Mouse (Mus musculus): ENCODE data around the gene Carns1. TPM values are rescaled to one million over a fixed set of nuclear protein-coding genes. Genes with fewer than 3 reads are reported as not detected.

Carns1 gene
- polyA plus RNA-seq, 1 experiment = 2.1 TPM

- TF ChIP-seq POLR2A (IDR thresholded peaks at IDR 0.05; ENCODE audit: insufficient read depth, low read length) (no peak), EP300 (IDR thresholded peaks at IDR 0.05; ENCODE audit: insufficient read depth, low read depth, low read length) (no peak), CTCF (IDR thresholded peaks at IDR 0.05; ENCODE audit: low read depth, low read length) (no peak)
- Histone ChIP-seq H3K9ac (ENCODE audit: low read depth, poor library complexity, severe bottlenecking) (peak within 1 kb of the TSS; percentile 88), H3K27me3 (ENCODE audit: control insufficient read depth, insufficient read depth, low read length, poor library complexity, severe bottlenecking) (peaks cover 13% of the 10 kb centered on the region), H3K4me1 (ENCODE audit: control insufficient read depth, insufficient read depth, low read length) (no peaks in the 10 kb centered on the region), H3K4me3 (ENCODE audit: low read depth, low read length) (peak within 1 kb of the TSS; percentile 62), H3K27ac (ENCODE audit: insufficient read depth, low read length) (no peak within 1 kb of the TSS), H3K36me3 (ENCODE audit: control insufficient read depth, insufficient read depth, low read length, poor library complexity, severe bottlenecking) (no peaks in the 10 kb centered on the region), H3K9me3 (replicated peaks; ENCODE audit: control insufficient read depth, insufficient read depth, low read length, poor library complexity, severe bottlenecking) (no peaks in the 10 kb centered on the region)
Measured at GRCm38 (mm10) chr19:4214071-4214770, 38.9 kb upstream of the Carns1 start, which contains the start of the genes Clcf1 and AC109138.7. TSS of gene Clcf1 (plus strand) at chr19:4214238. TSS of gene AC109138.7 (plus strand) at chr19:4214357.

DNA sequence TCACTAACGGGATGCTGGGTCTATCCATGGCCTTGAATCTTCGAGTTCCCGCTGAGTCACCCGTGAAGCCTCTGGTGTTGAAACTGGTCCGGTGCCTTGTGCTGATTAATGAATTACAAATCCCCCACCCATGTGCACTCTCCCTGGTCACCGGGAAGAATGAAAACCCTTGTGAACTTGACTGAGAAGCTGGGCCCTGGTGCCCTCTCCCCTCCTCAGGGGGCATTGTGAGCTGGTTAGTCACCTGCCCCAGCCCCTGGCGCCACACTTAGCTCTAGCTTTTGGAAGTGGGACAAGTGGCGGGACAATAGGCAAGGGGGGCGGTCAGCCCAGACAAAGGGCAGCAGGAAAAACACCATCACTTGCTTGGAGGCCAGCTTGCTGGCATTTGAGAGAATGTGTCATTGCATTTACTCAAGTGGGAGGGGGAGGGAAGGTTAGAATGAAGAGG lies 38.3 kb upstream of the Carns1 start:
- Histone ChIP-seq H3K4me3 (ENCODE audit: low read depth, low read length) (peak overlapping the region; percentile 62), H3K27me3 (ENCODE audit: control insufficient read depth, insufficient read depth, low read length, poor library complexity, severe bottlenecking) (peaks cover 13% of the 10 kb centered on the region), H3K9ac (ENCODE audit: low read depth, poor library complexity, severe bottlenecking) (no peak overlapping the region; the same call in 1 of the 2 replicates), H3K9me3 (replicated peaks; ENCODE audit: control insufficient read depth, insufficient read depth, low read length, poor library complexity, severe bottlenecking) (no peaks in the 10 kb centered on the region), H3K27ac (ENCODE audit: insufficient read depth, low read length) (no peak overlapping the region), H3K36me3 (ENCODE audit: control insufficient read depth, insufficient read depth, low read length, poor library complexity, severe bottlenecking) (no peaks in the 10 kb centered on the region), H3K4me1 (ENCODE audit: control insufficient read depth, insufficient read depth, low read length) (no peaks in the 10 kb centered on the region)
- TF ChIP-seq POLR2A (IDR thresholded peaks at IDR 0.05; ENCODE audit: insufficient read depth, low read length) (no peak), EP300 (IDR thresholded peaks at IDR 0.05; ENCODE audit: insufficient read depth, low read depth, low read length) (no peak), CTCF (IDR thresholded peaks at IDR 0.05; ENCODE audit: low read depth, low read length) (no peak)

DNA sequence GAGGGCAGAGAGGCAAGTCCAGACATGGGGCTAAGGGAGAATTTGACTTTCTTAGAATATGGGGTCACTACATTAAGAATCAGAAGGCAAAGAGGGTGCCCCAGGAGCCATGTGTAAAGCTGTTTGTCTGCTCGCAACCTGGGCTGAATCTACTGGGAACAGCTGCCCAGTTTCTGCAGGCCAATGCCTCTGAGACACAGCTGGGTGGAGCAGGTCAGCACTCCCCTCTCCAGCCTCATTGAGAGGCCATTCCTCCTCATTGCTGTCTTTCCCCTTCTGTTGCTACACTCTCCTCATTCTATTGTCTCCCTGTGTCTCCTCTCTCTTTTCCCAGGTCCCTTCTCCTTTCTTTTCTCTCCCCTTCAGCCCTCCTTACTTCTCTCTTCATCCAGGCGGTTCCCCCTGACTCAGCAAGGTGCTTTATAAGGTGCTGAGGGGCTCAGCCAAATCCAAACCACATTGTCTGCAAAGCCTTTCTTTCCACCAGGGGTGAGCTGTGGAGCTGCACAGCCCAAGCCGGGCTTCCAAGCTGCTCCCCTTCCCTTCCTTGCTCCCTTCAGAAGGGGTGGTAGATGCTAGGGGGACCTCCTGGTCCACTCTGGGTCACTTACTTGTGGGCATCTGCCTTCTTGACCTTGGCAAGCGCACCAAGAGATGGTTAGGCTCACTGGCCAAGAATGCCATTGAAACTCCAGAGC lies 36.8 kb upstream of the Carns1 start:
- H3K27ac ChIP-seq (ENCODE audit: insufficient read depth, low read length) = no peak overlapping the region
- TF ChIP-seq EP300 (IDR thresholded peaks at IDR 0.05; ENCODE audit: insufficient read depth, low read depth, low read length) (no peak), POLR2A (IDR thresholded peaks at IDR 0.05; ENCODE audit: insufficient read depth, low read length) (no peak)
- H3K27me3 ChIP-seq (ENCODE audit: control insufficient read depth, insufficient read depth, low read length, poor library complexity, severe bottlenecking) = peaks cover 13% of the 10 kb centered on the region
- H3K9me3 ChIP-seq (replicated peaks; ENCODE audit: control insufficient read depth, insufficient read depth, low read length, poor library complexity, severe bottlenecking) = no peaks in the 10 kb centered on the region
- no peaks in the 10 kb centered on the region for H3K36me3 ChIP-seq (ENCODE audit: control insufficient read depth, insufficient read depth, low read length, poor library complexity, severe bottlenecking)
- no peaks in the 10 kb centered on the region for H3K4me1 ChIP-seq (ENCODE audit: control insufficient read depth, insufficient read depth, low read length)
- H3K9ac ChIP-seq (ENCODE audit: low read depth, poor library complexity, severe bottlenecking) = no peak overlapping the region
- no peak overlapping the region for H3K4me3 ChIP-seq (ENCODE audit: low read depth, low read length)

DNA sequence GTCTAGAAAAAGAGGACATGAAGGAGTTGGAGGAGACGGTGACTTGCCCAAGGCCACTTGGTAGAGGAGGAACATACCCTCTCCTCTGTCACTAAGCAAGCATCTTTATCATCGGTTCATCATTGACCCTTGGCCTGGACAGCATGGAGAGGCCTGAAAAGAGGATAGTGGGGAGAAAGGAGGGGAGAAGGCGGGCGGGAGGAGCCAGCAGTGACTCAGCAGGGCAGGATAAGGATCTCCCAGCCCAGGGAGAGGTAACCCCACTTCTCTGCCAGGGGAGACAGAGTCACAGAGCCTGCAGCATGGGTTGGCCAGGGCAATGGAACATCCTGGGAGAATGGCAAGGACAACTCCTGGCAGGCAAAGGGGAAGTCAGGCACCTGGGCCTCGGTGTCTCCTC lies 33.3 kb upstream of the Carns1 start:
- Histone ChIP-seq H3K27me3 (ENCODE audit: control insufficient read depth, insufficient read depth, low read length, poor library complexity, severe bottlenecking) (no peaks in the 10 kb centered on the region), H3K4me3 (ENCODE audit: low read depth, low read length) (no peak overlapping the region), H3K4me1 (ENCODE audit: control insufficient read depth, insufficient read depth, low read length) (no peaks in the 10 kb centered on the region), H3K9me3 (replicated peaks; ENCODE audit: control insufficient read depth, insufficient read depth, low read length, poor library complexity, severe bottlenecking) (no peaks in the 10 kb centered on the region), H3K27ac (ENCODE audit: insufficient read depth, low read length) (no peak overlapping the region), H3K9ac (ENCODE audit: low read depth, poor library complexity, severe bottlenecking) (no peak overlapping the region), H3K36me3 (ENCODE audit: control insufficient read depth, insufficient read depth, low read length, poor library complexity, severe bottlenecking) (no peaks in the 10 kb centered on the region)
- no peak for TF ChIP-seq EP300 (IDR thresholded peaks at IDR 0.05; ENCODE audit: insufficient read depth, low read depth, low read length)

DNA sequence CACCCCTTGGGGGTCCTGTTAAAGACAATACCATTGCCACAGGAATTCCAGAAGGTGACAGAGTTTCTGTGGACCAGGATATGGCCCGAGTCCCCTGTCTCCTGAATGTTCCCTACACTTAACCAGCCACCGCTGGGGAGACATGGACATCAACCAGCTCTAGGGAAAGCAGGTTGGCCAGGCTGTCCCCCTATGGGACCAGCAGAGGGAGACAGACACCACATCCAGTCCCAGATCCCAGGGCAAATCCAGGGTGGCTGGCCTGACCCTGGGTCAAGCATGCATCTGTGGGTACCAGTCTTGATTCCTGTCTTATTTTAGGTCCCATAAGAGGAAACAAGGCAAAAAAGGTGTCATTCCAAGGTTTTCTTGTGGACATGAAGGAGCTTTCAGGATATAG lies 31.7 kb upstream of the Carns1 start:
- TF ChIP-seq EP300 (IDR thresholded peaks at IDR 0.05; ENCODE audit: insufficient read depth, low read depth, low read length) (peak; percentile 44; the same call in 1 of the 2 replicates), CTCF (IDR thresholded peaks at IDR 0.05; ENCODE audit: low read depth, low read length) (peak; percentile 98), POLR2A (IDR thresholded peaks at IDR 0.05; ENCODE audit: insufficient read depth, low read length) (no peak)
- no peaks in the 10 kb centered on the region for H3K4me1 ChIP-seq (ENCODE audit: control insufficient read depth, insufficient read depth, low read length)
- no peaks in the 10 kb centered on the region for H3K9me3 ChIP-seq (replicated peaks; ENCODE audit: control insufficient read depth, insufficient read depth, low read length, poor library complexity, severe bottlenecking)
- H3K36me3 ChIP-seq (ENCODE audit: control insufficient read depth, insufficient read depth, low read length, poor library complexity, severe bottlenecking) = no peaks in the 10 kb centered on the region
- H3K27me3 ChIP-seq (ENCODE audit: control insufficient read depth, insufficient read depth, low read length, poor library complexity, severe bottlenecking) = no peaks in the 10 kb centered on the region
- no peak overlapping the region for H3K4me3 ChIP-seq (ENCODE audit: low read depth, low read length)
- H3K27ac ChIP-seq (ENCODE audit: insufficient read depth, low read length) = no peak overlapping the region
- no peak overlapping the region for H3K9ac ChIP-seq (ENCODE audit: low read depth, poor library complexity, severe bottlenecking)

GRCm38 (mm10) chr19:4204889-4205288 lies 29.6 kb upstream of the Carns1 start:
- Histone ChIP-seq H3K4me3 (ENCODE audit: low read depth, low read length) (no peak overlapping the region), H3K27ac (ENCODE audit: insufficient read depth, low read length) (no peak overlapping the region), H3K9ac (ENCODE audit: low read depth, poor library complexity, severe bottlenecking) (no peak overlapping the region), H3K4me1 (ENCODE audit: control insufficient read depth, insufficient read depth, low read length) (no peaks in the 10 kb centered on the region), H3K27me3 (ENCODE audit: control insufficient read depth, insufficient read depth, low read length, poor library complexity, severe bottlenecking) (no peaks in the 10 kb centered on the region), H3K9me3 (replicated peaks; ENCODE audit: control insufficient read depth, insufficient read depth, low read length, poor library complexity, severe bottlenecking) (no peaks in the 10 kb centered on the region), H3K36me3 (ENCODE audit: control insufficient read depth, insufficient read depth, low read length, poor library complexity, severe bottlenecking) (no peaks in the 10 kb centered on the region; the same call in 1 of the 2 replicates)
- TF ChIP-seq EP300 (IDR thresholded peaks at IDR 0.05; ENCODE audit: insufficient read depth, low read depth, low read length) = no peak
- no peak for TF ChIP-seq CTCF (IDR thresholded peaks at IDR 0.05; ENCODE audit: low read depth, low read length)
- TF ChIP-seq POLR2A (IDR thresholded peaks at IDR 0.05; ENCODE audit: insufficient read depth, low read length) = no peak
